Mouse (Mus musculus): Measurements from ENCODE around the gene Bmpr1a. TPM values are rescaled to one million over a fixed set of nuclear protein-coding genes. Genes with fewer than 3 reads are reported as not detected.
"Not testable (repeated sequence)": the region's sequence is repeated elsewhere in the genome, so short reads cannot be mapped to it uniquely, and the experiment has no call there.

The Bmpr1a gene
- total RNA-seq, 2 experiments from 2014 or later, result 2.3 to 3.2 TPM

DNA sequence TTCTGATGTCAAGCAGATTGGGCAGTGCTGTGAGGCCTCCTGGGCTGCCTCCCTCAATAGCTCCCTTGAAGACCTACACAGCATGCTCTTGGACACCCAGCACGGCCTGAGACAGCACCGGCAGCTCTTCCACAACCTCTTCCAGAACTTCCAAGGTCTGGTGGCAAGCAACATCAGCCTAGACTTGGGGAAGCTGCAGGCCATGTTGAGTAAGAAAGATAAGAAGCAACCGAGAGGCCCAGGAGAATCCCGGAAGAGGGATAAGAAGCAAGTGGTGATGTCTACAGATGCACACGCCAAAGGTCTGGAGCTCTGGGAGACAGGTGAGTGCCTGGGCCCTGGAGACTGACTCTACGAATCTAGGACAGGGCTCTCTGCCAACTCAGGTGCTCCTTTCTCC, 103.8 kb downstream of the Bmpr1a start:
- no peak for ATAC-seq (ENCODE audit: poor library complexity, severe bottlenecking)

DNA sequence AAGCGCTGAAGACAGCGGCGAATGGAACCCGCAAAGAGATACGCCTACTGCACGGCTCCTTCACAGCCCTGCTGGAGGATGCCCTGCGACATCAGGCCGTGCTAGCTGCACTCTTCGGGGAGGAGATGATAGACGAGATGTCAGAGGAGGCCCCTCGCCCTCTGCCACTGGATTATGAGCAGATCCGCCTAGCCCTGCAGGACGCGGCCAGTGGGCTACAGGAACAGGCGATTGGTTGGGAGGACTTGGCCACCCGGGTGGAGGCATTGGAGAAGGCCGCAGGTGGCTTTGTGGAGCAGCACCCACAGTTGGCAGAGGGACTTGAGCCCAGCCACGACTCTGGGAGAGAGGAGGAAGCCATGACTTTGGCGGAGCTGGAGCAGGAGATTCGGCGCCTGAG, 104.2 kb downstream of the Bmpr1a start:
- no peak for ATAC-seq (ENCODE audit: poor library complexity, severe bottlenecking)

DNA sequence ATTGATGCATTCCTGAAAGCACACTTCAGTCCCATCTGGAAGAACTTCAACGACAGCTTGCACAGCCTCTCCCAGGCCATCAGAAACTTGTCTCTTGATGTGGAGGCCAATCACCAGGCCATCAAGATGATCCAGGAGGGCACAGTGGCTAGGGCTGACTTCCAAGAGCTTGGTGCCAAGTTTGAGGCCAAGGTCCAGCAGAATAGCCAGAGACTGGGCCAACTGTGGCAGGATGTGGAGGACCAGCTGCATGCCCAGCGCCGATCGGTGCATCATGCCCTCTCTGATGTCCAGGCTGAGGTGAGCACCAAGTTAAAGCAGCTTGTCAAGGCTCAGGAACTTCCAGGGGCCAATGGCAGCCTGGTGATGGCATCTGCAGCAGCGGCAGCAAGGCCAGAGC, 105.3 kb downstream of the Bmpr1a start:
- ATAC-seq (ENCODE audit: poor library complexity, severe bottlenecking), result no peak

DNA sequence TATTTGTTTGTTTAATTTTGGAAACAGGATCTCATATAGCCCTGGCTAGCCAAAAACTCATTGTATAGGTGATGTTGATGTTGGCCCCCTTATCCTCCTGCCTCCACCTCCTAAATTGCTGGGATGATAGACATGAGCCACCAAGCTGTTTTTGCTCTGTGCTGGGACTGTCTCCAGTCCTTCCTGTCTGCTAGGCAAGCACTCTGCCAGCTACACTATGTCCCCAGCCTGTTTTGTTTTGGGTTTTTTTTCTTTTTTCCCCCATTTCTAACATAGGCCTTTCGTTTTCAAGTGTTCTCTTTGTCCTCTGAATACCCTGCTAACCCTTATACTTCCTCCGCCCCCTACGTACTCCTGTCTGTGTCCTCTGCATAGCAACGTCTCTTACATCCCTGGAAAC, 109.8 kb downstream of the Bmpr1a start:
- ATAC-seq (ENCODE audit: poor library complexity, severe bottlenecking), result no peak

DNA sequence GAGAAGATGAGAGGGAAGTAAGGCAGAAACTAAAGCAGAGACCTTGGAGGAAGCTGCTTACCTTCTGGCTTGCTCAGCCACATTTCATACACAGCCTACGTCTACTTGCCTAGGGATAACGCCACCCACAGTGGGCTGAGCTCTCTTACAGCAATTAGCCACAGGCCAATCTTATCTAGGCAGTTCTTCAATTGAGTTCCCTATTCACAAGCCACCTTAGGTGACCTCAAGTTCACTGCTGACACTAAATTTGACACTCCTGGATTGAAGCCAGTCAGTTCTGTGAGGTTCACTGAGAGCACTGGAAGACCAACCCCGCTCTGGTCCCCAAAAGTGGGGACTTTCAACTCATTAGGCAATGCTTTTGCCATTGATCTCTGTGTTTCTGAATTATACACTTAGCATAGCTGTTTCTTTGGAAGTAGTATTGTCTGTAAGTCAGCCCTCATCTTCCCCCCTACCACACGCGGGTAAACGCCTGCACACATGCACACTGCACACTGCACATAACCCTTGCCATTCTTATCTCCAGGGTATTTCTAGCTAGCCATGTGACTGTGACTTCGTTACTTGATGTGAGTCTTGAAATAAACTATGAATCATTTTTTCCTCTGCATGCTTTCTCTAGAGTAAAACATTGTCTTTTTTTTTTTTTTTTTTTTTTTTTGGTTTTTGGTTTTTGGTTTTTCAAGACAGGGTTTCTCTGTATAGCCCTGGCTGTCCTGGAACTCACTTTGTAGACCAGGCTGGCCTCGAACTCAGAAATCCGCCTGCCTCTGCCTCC, 120.0 kb downstream of the Bmpr1a start:
- no peak for ATAC-seq (ENCODE audit: poor library complexity, severe bottlenecking)

DNA sequence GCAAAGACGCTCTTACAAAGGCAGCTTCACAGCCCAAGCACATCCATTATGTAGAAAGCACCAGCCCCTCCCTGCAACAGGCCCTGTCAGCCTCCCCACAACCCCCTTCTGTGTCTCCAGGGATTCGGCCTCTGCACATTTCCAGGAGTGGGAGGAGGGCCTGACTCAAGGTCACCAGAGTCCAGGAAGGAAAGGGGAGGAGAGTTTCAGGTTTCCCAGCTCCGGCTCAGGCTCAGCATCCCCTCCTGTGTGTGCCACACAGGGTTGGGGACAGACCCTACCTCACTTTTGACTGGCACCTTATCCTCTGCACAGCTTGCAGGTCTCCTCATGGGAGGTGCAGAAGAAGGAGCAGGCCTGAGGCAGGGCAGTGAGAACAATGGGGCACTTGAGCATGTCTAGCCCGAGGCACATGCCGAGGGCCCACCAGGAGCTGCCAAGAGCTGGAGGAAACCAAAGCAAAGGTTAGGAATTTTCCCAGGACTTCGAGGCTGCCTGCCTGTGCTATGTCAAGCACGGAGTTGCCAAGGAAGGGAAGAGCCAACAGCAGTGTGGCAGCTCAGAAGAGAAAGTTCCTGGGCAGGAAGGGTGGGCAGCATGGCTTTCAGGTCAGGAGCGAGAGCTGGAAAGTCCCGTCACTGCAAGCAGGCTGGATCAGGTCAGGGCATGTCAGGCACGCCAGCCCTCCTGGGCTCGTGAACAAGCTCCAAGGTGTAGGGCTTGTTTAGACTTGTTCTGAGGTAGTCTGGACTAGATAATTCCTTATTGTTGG, 124.4 kb downstream of the Bmpr1a start:
- ATAC-seq (ENCODE audit: poor library complexity, severe bottlenecking), result no peak

DNA sequence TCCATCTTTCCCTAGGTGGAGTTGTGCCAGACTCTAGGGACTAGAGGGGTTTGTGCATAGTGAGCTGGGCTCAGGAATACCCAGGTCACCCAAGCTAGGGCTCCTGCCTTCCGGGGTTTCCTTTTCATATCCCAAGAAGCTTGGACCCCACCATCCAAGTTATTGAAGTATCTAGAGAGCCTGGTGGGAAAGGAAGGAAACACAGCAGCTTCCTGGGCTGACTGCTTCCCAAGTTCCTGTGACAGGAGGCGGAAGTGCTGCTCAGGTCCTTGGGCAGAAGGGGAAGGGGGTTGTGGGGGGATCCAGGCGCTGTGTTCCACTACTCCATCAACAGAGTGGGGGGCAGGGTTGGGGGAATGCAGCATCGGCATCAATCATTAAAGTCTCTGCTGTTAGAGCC, 126.0 kb downstream of the Bmpr1a start:
- no peak for ATAC-seq (ENCODE audit: poor library complexity, severe bottlenecking)

DNA sequence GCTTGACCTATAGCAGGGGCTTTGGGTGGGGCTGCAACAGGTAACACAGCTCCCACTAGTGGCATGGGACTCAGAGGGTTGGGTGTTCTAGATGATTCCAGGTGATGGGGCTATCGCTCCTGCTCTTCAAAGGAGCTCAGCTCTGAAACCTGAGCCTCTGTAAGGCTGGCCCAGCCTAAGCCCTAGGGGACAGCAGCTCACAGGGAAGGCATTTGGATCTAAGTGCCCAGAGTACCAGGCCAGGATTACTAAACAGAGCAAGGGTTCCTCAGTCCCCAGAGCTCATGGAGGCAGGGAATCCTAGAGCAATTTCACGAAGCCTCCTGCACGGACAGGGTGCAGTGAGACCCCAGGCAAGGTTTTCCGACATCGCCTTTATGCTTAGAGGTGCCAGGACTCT, 127.2 kb downstream of the Bmpr1a start:
- no peak for ATAC-seq (ENCODE audit: poor library complexity, severe bottlenecking)

DNA sequence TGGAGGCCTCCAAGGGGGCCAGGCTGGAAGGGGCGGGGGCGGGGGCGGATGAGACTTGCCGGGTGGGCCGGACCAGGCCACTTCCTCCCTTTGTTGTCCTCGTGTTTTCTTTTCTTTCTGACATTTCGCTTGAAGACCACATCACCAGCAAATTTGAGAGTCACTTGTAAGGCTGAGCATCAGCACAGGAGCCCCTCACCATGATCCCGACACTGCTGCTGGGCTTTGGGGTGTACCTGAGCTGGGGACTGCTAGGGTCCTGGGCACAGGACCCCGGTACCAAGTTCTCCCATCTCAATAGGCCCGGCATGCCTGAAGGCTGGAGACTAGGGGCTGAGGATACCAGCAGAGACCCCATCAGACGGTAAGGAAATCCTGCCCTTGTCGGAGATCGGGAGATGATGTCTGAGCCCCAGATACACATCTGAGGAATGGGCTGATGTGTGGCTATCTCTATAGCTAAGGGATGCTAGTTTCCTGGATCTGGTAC, 127.7 kb downstream of the Bmpr1a start, which contains the start of gene Mmrn2:
Gene Mmrn2, plus strand, starts transcription at position 51 of the 490 bp plus-strand sequence.
- ATAC-seq (ENCODE audit: poor library complexity, severe bottlenecking), result no peak

DNA sequence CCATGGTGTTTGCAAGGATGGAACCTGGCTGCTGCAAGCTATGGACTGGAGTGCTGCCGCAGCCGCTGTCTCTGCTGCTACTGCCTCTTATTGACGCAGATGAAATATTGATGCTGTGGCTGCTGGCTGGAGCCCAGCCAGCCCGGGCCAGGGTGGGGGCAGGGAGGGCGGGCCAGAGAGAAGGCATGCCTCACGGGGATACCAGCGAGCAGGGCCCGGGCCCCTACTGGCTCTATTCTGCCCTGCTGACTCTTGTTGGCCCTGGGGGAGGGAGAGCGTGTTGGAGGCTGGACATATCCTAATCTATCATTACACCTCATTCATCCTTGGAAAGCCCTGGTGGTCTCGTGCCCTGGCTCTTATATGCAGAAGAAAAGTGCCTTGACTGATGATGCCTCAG, 128.6 kb downstream of the Bmpr1a start, which contains the start of gene Sncg:
Gene Sncg, minus strand, starts transcription at position 213 of the 400 bp plus-strand sequence.
- ATAC-seq (ENCODE audit: poor library complexity, severe bottlenecking), result no peak

DNA sequence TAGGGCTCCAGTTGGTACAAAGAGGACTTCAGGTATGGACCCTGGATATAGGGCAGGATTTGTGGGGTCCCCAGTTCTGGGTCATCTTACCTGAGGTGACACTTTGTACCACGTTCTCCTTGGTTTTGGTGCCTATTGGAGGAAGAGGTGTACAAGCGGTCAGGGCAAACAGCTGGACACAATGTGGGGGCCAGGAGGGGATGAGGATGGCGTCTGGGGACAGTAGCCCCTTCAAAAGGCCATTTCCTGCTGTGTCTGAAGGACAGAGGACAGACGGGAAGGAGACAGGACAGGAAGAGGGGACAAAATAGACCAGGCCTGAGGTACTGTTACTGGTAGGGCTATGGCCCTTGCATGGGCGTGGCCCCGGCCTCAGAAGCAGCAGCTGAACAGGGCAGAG, 129.6 kb downstream of the Bmpr1a start:
- ATAC-seq (ENCODE audit: poor library complexity, severe bottlenecking), result no peak

DNA sequence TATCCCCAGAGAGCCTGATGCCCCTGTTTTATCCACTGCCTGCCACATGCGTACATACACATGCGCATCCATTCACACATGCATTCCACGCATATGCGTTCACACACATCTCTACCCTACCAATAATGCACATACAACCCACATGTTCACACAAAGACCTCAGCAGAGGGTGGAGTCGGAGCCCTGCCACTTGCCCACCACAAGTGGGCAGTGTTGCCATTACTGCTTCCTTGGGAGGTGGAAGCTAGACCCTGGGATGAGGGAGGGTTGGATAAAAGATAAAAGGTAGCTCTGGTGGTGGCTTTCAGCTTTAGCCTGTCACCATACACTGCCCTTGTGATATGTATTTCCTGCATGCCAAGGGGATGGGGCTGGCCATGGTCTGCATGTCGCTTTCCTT, 130.5 kb downstream of the Bmpr1a start:
- no peak for ATAC-seq (ENCODE audit: poor library complexity, severe bottlenecking)

DNA sequence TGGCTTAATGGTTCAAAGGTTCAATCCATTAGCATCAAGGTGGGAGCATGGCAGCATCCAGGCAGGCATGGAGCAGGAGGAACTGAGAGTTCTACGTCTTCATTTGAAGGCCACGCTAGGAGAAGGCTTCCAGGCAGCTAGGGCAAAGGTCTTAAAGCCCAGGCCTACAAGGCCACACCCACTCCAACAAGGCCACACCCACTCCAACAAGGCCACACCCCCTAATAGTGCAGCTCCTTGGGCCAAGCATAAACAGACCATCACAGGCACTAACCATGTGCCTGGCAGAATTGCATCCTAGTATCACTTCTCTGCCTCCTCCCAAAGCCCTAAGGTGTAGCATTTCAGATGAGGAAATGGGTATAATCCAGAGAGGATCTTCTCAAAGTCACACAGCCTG, 131.4 kb downstream of the Bmpr1a start:
- no peak for ATAC-seq (ENCODE audit: poor library complexity, severe bottlenecking)

DNA sequence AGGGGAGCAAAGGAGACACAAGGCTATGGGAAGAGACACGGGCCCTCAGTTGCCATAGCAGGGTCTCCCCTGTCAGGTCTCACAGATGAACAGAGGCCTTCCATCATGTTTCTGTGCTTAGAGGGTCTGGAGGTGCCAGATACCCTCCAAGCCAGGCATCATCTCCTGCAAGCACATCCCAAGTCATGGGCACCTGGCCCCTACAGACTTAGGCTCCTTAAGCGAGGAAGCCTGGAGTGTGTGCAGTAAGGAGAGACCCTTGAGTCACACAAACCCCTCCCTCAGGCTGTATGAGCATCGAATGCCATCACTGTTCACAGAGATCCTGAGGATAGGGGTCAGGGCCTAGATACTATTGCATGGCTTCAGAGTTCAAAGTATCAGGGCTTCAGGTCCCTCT, 132.2 kb downstream of the Bmpr1a start:
- ATAC-seq (ENCODE audit: poor library complexity, severe bottlenecking), result no peak

DNA sequence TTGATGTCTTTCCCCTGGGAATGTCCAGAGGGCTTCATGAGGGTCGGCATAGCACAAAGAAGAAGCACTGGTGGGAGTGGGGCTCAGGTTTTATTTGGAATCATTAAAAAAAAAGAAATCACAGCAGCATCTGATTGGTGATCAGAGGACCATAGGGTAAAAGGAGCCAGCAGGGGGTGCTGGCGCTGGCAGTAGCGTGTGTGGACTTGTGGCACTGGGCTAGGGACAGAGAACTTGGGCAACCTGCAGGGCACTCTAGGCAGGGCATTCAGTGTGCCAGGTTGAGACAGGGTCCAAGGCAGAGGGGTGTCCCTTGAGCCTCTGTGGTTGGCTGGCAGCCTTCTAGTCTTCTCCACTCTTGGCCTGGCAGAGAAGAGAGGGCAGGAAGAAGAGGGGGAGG, 132.9 kb downstream of the Bmpr1a start:
- no peak for ATAC-seq (ENCODE audit: poor library complexity, severe bottlenecking)

DNA sequence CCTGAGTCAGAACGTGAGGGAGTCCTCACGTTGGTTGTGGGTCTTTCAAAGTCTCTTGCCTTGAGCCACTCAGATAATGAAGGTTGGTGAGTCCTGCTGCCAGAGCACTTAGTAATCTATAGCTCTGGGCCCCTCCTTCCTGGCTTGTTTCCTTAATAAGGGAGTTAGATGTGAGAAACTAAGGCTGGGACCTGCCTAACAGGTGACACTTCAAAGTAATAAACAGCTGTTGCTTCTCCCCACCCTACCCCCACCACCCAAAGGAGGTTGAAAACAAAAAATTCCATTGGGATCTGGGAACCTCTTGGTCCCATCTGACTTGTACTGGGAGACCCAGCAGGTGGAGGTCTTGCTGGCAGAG, 138.0 kb downstream of the Bmpr1a start:
- no peak for ATAC-seq (ENCODE audit: poor library complexity, severe bottlenecking)

DNA sequence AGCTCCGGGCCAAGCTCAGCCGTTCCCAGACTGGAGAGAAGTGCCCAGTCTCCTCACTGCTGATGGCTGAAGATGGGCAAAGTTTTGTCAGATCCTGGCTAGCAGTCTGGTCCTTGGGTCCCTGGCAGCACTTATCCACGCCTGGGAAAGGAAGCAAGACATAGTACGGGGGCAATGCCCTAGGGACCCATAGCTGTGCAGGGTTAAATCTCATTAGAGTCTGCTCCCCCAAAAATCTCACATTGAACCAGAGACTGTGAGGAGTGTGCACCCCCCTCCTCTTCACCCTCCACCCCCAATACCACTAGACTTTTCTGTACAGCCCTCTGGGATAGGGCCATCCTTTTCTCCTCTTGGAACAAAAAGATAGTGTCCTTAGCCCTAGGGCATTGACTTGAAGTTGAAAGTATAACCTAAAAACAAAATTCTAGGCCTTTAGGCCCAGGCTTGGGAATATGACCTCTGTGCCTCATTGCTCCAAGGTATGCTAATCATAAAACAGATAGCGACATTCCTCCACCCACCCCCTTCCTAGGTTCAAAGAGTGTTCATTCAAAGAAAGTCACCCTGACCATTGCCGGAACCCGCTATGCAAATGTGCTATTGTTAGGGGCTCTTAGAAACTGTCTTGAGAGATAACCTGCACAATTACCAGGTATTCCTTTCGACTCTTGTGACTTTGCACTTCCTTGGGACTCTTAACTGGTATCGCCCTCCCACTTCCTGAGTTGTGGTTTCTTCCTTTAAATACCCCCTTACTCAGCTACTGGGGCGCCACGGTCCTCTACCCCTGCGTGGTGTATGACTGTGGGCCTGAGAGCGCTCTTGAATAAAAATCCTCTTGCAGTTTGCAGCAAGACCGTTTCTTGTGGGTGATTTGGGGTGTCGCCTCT, 138.6 kb downstream of the Bmpr1a start:
- ATAC-seq (ENCODE audit: poor library complexity, severe bottlenecking), result not testable (repeated sequence)

DNA sequence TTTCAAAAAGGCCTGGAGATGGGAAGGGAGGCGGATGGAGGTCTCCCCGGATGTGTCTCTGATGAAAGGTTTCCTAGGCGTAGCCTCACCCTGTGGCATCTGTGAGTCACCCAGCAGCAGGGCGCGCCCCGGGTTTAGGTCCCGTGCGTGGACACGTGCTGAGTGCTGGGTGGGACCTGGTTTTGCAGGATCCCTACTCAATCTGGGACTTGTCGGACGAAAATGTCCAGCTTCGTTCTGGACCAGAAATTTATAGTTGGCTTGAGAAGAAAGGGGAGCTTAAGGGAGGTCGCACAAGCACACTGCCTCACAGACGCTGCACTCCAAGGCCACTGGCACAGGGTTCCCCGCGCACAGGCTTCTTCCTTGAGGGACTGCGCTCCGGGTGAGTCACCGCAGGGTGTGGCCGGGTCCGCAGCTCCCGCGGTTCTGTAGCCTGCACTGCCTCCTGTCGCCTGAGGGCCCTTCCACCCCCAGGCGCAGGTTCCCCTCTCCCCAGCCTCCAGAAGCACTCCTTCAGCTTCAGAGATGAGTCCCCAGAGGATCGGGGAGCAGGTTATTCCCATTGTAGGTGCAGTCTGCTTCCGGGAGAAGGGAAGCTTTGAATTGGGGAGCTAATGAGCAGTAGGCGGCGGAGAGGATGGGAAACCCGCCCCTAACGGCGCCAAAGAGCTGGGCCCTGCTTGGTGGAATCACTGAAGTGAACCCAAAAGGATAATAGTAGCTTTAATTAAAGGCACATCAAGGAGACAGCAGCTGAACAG, 139.5 kb downstream of the Bmpr1a start:
- ATAC-seq (ENCODE audit: poor library complexity, severe bottlenecking), result peak; percentile 93

DNA sequence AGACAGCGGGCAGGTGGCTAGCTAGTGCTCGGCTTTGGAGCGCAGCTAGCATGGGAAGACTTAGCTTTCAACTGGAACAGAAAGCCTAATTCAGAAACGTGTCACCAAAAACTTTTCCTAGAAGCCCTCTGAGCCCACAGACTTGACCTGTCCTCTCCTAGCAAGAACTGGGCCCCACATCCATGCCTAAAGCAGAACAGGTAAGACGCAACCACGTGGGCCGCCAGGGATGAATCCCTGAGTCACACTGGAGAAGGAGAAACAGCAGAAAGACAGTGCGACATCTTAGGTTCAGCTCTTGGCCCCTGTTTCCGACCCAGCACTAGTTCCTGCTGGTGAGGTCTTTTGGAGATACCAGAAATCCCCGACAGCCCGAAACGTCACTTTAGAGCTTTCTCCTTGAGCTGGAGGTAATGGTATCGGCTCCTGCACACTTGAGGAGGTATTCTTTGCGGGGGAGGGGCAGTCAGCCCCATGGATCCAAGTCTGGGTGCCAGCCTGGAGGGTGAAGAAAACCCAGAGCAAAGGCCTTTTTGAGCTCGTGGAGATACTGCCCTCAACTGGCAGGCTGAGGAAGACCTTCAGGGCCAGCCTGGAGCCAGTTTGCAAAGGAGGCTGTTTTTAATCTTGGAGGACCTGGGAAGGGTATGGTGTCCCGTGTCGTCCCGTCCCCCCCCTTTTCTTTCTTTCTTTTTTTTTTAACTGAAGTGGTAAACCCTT, 140.3 kb downstream of the Bmpr1a start:
- ATAC-seq (ENCODE audit: poor library complexity, severe bottlenecking), result peak; percentile 69

DNA sequence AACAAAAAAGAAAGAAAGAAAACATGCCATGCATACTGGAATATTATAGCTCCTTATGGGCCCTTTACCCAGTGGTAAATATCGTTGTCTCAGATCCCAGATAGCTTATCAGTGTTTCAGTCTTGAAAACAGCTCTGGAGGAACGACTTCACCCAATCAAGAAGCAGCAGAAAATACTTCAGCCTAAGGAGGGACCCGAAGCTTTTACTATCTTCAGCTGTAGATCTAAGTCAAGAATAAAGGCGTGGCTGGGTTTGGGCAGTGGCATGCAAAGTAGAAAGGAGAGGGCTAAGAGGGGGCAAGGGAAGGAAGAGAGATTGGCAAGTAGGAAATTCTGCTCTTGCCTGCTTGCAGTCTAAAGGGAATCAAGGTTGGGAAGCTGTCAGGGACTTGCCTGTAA, 141.0 kb downstream of the Bmpr1a start:
- no peak for ATAC-seq (ENCODE audit: poor library complexity, severe bottlenecking)
